Mouse (Mus musculus) hindbrain, embryonic 14.5 days (tissue): ENCODE measurements around the gene Cym. TPM values are rescaled to one million over a fixed set of nuclear protein-coding genes. Genes with fewer than 3 reads are reported as not detected.

Source experiments
- polyA plus RNA-seq: library from polyadenylated mRNA; unstranded; fragments of >200 nt; fragmentation: Nextera tagmentation; extraction: Ambion mirVana; gene quantifications from 2 replicates; pipeline ENCODE4 v1.2.1, GENCODE M21; 2014

The Cym gene
- polyA plus RNA-seq, 1 experiment from 2014 or later: not detected

Other genes with a start within 250 kb of the Cym start
- gene Kcna3, start 185.6 kb downstream of the Cym start, polyA plus RNA-seq: 10.9 and 14.8 TPM in 2 replicates
- 1.9 and 2.0 TPM in 2 replicates for gene Kcna2, start 120.6 kb downstream of the Cym start, polyA plus RNA-seq
- not detected in 2 replicates for gene Kcna10, start 38.7 kb downstream of the Cym start, polyA plus RNA-seq
- gene A630076J17Rik, start 8.9 kb upstream of the Cym start, polyA plus RNA-seq: not detected in 2 replicates
- 0.23 TPM in 1 of 2 replicates, not detected in the other for gene Prok1, start 18.0 kb upstream of the Cym start, polyA plus RNA-seq
- gene Lamtor5, start 57.1 kb upstream of the Cym start, polyA plus RNA-seq: 184 and 218 TPM in 2 replicates
- 2.5 and 3.5 TPM in 2 replicates for gene Slc16a4, start 69.5 kb upstream of the Cym start, polyA plus RNA-seq
- 7.7 and 8.2 TPM in 2 replicates for gene Rbm15, start 111.9 kb upstream of the Cym start, polyA plus RNA-seq
- 7.9 and 11.8 TPM in 2 replicates for gene Kcnc4, start 237.8 kb upstream of the Cym start, polyA plus RNA-seq